Mouse (Mus musculus) thymus, postnatal 0 days (tissue): ENCODE measurements around the gene Pde4d. TPM values are rescaled to one million over a fixed set of nuclear protein-coding genes. Genes with fewer than 3 reads are reported as not detected.
A peak's percentile ranks its signal among the peaks of the same experiment; 100 is the strongest.

ENCODE experiments used
- DNase-seq: peaks from one replicate; pipeline ENCODE4 v3.0.0-alpha.2; 2015; ENCODE audit warnings: low spot score
- polyA plus RNA-seq: library from polyadenylated mRNA; unstranded; fragments of >200 nt; fragmentation: Nextera tagmentation; extraction: Ambion mirVana; gene quantifications from 2 replicates; pipeline ENCODE4 v1.2.1, GENCODE M21; 2015

The Pde4d gene
- polyA plus RNA-seq, 1 experiment from 2014 or later, result 16.5 TPM

GRCm38 (mm10) chr13:109481446-109481845 lies 1031.7 kb downstream of the Pde4d start:
- DNase-seq, result no peak

GRCm38 (mm10) chr13:109486166-109486565 lies 1036.4 kb downstream of the Pde4d start:
- no peak for DNase-seq

GRCm38 (mm10) chr13:109487378-109487777 lies 1037.6 kb downstream of the Pde4d start:
- DNase-seq, result no peak

- DNase-seq, result no peak
Observed at GRCm38 (mm10) chr13:109490853-109491252, 1041.1 kb downstream of the Pde4d start.

GRCm38 (mm10) chr13:109491829-109492228 lies 1042.1 kb downstream of the Pde4d start:
- no peak for DNase-seq

- no peak for DNase-seq
Observed at GRCm38 (mm10) chr13:109500336-109500735, 1050.6 kb downstream of the Pde4d start.

GRCm38 (mm10) chr13:109502796-109503195 lies 1053.0 kb downstream of the Pde4d start:
- DNase-seq, result no peak

GRCm38 (mm10) chr13:109506754-109507153 lies 1057.0 kb downstream of the Pde4d start:
- DNase-seq, result no peak

- DNase-seq, result no peak
Observed at GRCm38 (mm10) chr13:109508472-109508871, 1058.7 kb downstream of the Pde4d start.

- DNase-seq, result no peak
Observed at GRCm38 (mm10) chr13:109518194-109518593, 1068.4 kb downstream of the Pde4d start.

GRCm38 (mm10) chr13:109519485-109519884 lies 1069.7 kb downstream of the Pde4d start:
- DNase-seq, result peak; percentile 12

- no peak for DNase-seq
Observed at GRCm38 (mm10) chr13:109519966-109520646, 1070.4 kb downstream of the Pde4d start.

GRCm38 (mm10) chr13:109533838-109534523 lies 1084.2 kb downstream of the Pde4d start:
- no peak for DNase-seq

- no peak for DNase-seq
Observed at GRCm38 (mm10) chr13:109534709-109535284, 1085.0 kb downstream of the Pde4d start.

- DNase-seq, result no peak
Observed at GRCm38 (mm10) chr13:109536636-109537035, 1086.9 kb downstream of the Pde4d start.

- DNase-seq, result no peak
Observed at GRCm38 (mm10) chr13:109539371-109539770, 1089.6 kb downstream of the Pde4d start.

GRCm38 (mm10) chr13:109544646-109545045 lies 1094.9 kb downstream of the Pde4d start:
- no peak for DNase-seq

GRCm38 (mm10) chr13:109546337-109546736 lies 1096.6 kb downstream of the Pde4d start:
- no peak for DNase-seq

GRCm38 (mm10) chr13:109547006-109547587 lies 1097.3 kb downstream of the Pde4d start:
- no peak for DNase-seq

GRCm38 (mm10) chr13:109547700-109548099 lies 1098.0 kb downstream of the Pde4d start:
- DNase-seq, result peak; percentile 81

GRCm38 (mm10) chr13:109548263-109548662 lies 1098.5 kb downstream of the Pde4d start:
- DNase-seq, result peak; percentile 27
